Mouse (Mus musculus) myocyte (in vitro differentiated cells): ENCODE results near the gene Caln1.

ENCODE experiments used
- CEBPB ChIP-seq: IDR thresholded peaks from 2 replicates; pipeline ENCODE4 v1.6.1; 2011; ENCODE audit warnings: mild to moderate bottlenecking, moderate library complexity; ENCODE audit not compliant: poor library complexity, insufficient read depth, severe bottlenecking
- MAX ChIP-seq: IDR thresholded peaks from one replicate; pipeline ENCODE4 v1.6.1; 2011; ENCODE audit warnings: low read depth, mild to moderate bottlenecking, control low read depth
- POLR2A ChIP-seq: IDR thresholded peaks from one replicate; pipeline ENCODE4 v1.6.1; 2011; ENCODE audit warnings: low read depth, mild to moderate bottlenecking, control low read depth, moderate library complexity; ENCODE audit not compliant: insufficient read length
- SRF ChIP-seq: IDR thresholded peaks from one replicate; pipeline ENCODE4 v1.6.1; 2011; ENCODE audit warnings: low read depth; ENCODE audit not compliant: control insufficient read depth, insufficient read length

- TF ChIP-seq POLR2A, result no peak
- no peak for TF ChIP-seq MAX
- TF ChIP-seq SRF, result no peak
- no peak for TF ChIP-seq CEBPB
Measured at GRCm38 (mm10) chr5:130859736-130860135, 490.5 kb downstream of the Caln1 start.
